In genomic region chr3:142391531-142391930, GRCm38 (mm10) we compare ENCODE assay signal across 24 mouse cellular contexts. TPM values are rescaled to one million over a fixed set of nuclear protein-coding genes. Genes with fewer than 3 reads are reported as not detected.
DNase-seq lines count a peak whose midpoint lies in the region; ATAC-seq and TF ChIP-seq lines count a peak whose summit lies in the region.
"Had no signal": no experiment of that assay in that cellular context is flagged by ENCODE, and none has a peak within 500 bp of the region (broad histone marks: within the 10 kb centered on the region; RNA-seq: fewer than 3 reads in every experiment).

No protein-coding gene starts in this region.

- peaks cover 9% of the 10 kb centered on the region for H3K4me1 ChIP-seq in heart, adult 2 months (ENCODE audit: control insufficient read depth, insufficient read depth, low read length)
- peaks cover 17% of the 10 kb centered on the region for H3K4me1 ChIP-seq in heart, embryonic 16.5 days (ENCODE audit: control insufficient read depth, insufficient read depth, low read length)
- no peaks in the 10 kb centered on the region for H3K4me1 ChIP-seq in hindbrain, embryonic 11.5 days (replicated peaks; ENCODE audit: control insufficient read depth, insufficient read depth, low read length)

- H3K4me2 ChIP-seq in heart, embryonic 16.5 days (ENCODE audit: low read depth, low read length), result no peak overlapping the region; the same call in 1 of the 2 replicates
- no peak overlapping the region for H3K4me2 ChIP-seq in hindbrain, embryonic 11.5 days (replicated peaks; ENCODE audit: low read depth, low read length)
- H3K4me2 ChIP-seq: embryonic facial prominence, embryonic 13.5 days; forebrain, embryonic 13.5 days; hindbrain, embryonic 12.5 days had no signal

- H3K36me3 ChIP-seq in heart, adult 2 months (ENCODE audit: control insufficient read depth, insufficient read depth, low read length), result peaks cover 33% of the 10 kb centered on the region
- no peaks in the 10 kb centered on the region for H3K36me3 ChIP-seq in heart, embryonic 16.5 days (ENCODE audit: control insufficient read depth, insufficient read depth)
- no peaks in the 10 kb centered on the region for H3K36me3 ChIP-seq in hindbrain, embryonic 11.5 days (ENCODE audit: control insufficient read depth, insufficient read depth, low read length)
- H3K36me3 ChIP-seq: embryonic facial prominence, embryonic 13.5 days; hindbrain, embryonic 12.5 days had no signal

- H3K79me2 ChIP-seq in heart, adult 2 months (replicated peaks; ENCODE audit: control insufficient read depth, insufficient read depth, low read length), result no peaks in the 10 kb centered on the region; the same call in none of the 2 replicates

- intact Hi-C loops in heart, adult 2 months (cut with DNase I), result loop anchor here (10.0 kb wide), 1 partner anchor 173 kb away; the partner anchor contains the start of gene Gbp3

- peak overlapping the region; percentile 78 for H3K27ac ChIP-seq in heart, adult 2 months
- peak overlapping the region; percentile 83 for H3K27ac ChIP-seq in heart, embryonic 16.5 days (ENCODE audit: low read length)
- H3K27ac ChIP-seq in hindbrain, embryonic 11.5 days (ENCODE audit: low read depth, low read length), result no peak overlapping the region
- H3K27ac ChIP-seq: embryonic facial prominence, embryonic 13.5 days; forebrain, embryonic 13.5 days; hindbrain, embryonic 12.5 days; kidney, postnatal 0 days had no signal

- H3K27me3 ChIP-seq in heart, adult 2 months (ENCODE audit: control insufficient read depth, insufficient read depth, low read length), result no peaks in the 10 kb centered on the region
- no peaks in the 10 kb centered on the region for H3K27me3 ChIP-seq in heart, embryonic 16.5 days (ENCODE audit: control insufficient read depth, insufficient read depth, low read length)
- H3K27me3 ChIP-seq in hindbrain, embryonic 11.5 days (ENCODE audit: control insufficient read depth, insufficient read depth, low read length), result no peaks in the 10 kb centered on the region
- H3K27me3 ChIP-seq: CH12.LX, Patski had no signal

- ATAC-seq in heart, embryonic 16.5 days (replicated peaks; ENCODE audit: extremely low read depth, insufficient read depth, low FRiP score), result no peak
- no peak for ATAC-seq in activated CD4-positive, CD25-positive, alpha-beta regulatory T cell, adult 4 months
- ATAC-seq in hindbrain, embryonic 11.5 days (ENCODE audit: low FRiP score), result no peak
- ATAC-seq: forebrain, embryonic 13.5 days; forebrain, postnatal 0 days; hindbrain, embryonic 16.5 days; inflammation-experienced regulatory T-cells, adult 6 months; intestine, postnatal 0 days; Patski had no signal

- no peak for DNase-seq in heart, adult 2 months
- no peak for DNase-seq in heart, adult 18-20 months
- no peak for DNase-seq in heart, postnatal 4 days
- DNase-seq in adrenal gland, adult 8-10 months, result peak; percentile 62
- DNase-seq in adrenal gland, postnatal 25 days, result peak; percentile 19
- DNase-seq in hindbrain, embryonic 11.5 days (ENCODE audit: low spot score), result no peak
- DNase-seq: cerebellum, adult 18-20 months; cerebellum, adult 9-11 months; cerebellum, postnatal 36 days; forebrain, postnatal 0 days; gastrocnemius, postnatal 36 days; heart, postnatal 14 days; kidney, adult 9 months had no signal

- no peak for TF ChIP-seq CTCF in heart, adult 2 months (IDR thresholded peaks at IDR 0.05)

- no peak for TF ChIP-seq EP300 in heart, adult 2 months (IDR thresholded peaks at IDR 0.05; ENCODE audit: insufficient read depth, low read depth, low read length)

- 59% methylated on average over 5 of the region's 5 CpGs for WGBS in heart, adult 2 months
- WGBS in heart, embryonic 16.5 days, result 52% methylated on average over 5 of the region's 5 CpGs
- WGBS in hindbrain, embryonic 11.5 days, result 70% methylated on average over 5 of the region's 5 CpGs

- H3K4me3 ChIP-seq in heart, adult 2 months, result no peak overlapping the region
- H3K4me3 ChIP-seq in heart, embryonic 16.5 days (ENCODE audit: low read length), result no peak overlapping the region; the same call in 1 of the 2 replicates
- no peak overlapping the region for H3K4me3 ChIP-seq in hindbrain, embryonic 11.5 days (ENCODE audit: low read depth, low read length)
- H3K4me3 ChIP-seq: embryonic facial prominence, embryonic 13.5 days; forebrain, embryonic 13.5 days; hindbrain, embryonic 12.5 days had no signal

- no peak for TF ChIP-seq POLR2A in heart, adult 2 months (IDR thresholded peaks at IDR 0.05; ENCODE audit: insufficient read depth, low read depth, low read length)

- H3K9ac ChIP-seq in heart, adult 2 months (ENCODE audit: low read depth, low read length), result no peak overlapping the region
- H3K9ac ChIP-seq in heart, embryonic 16.5 days (ENCODE audit: low read length), result no peak overlapping the region; the same call in 1 of the 2 replicates
- H3K9ac ChIP-seq in hindbrain, embryonic 11.5 days (ENCODE audit: low read depth, low read length), result no peak overlapping the region
- H3K9ac ChIP-seq: embryonic facial prominence, embryonic 13.5 days; forebrain, embryonic 13.5 days; forebrain, postnatal 0 days; hindbrain, embryonic 12.5 days had no signal

- no peaks in the 10 kb centered on the region for H3K9me3 ChIP-seq in heart, embryonic 16.5 days (replicated peaks; ENCODE audit: control insufficient read depth, low read length)
- H3K9me3 ChIP-seq in hindbrain, embryonic 11.5 days (ENCODE audit: control insufficient read depth, low read length), result no peaks in the 10 kb centered on the region
- H3K9me3 ChIP-seq: embryonic facial prominence, embryonic 13.5 days; forebrain, embryonic 13.5 days; hindbrain, embryonic 12.5 days had no signal

RNA-seq across cellular contexts. Expression of gene Pdlim5, which starts 4.0 kb away (rescaled TPM):
- 100 to 1,000 TPM; 609 to 668 TPM for total RNA-seq in heart, adult 2 months (2021)
- 508 and 956 TPM in 2 replicates for polyA plus RNA-seq in heart, adult 2 months (2012; rRNA removed)
- total RNA-seq in heart, adult 18-20 months (2021), result 100 to 1,000 TPM; 614 to 711 TPM
- 235 and 246 TPM in 2 replicates for polyA plus RNA-seq in heart, embryonic 16.5 days (2015; fragmentation: Nextera tagmentation; extraction: Ambion mirVana)
- total RNA-seq in heart, postnatal 4 days (2021), result 100 to 1,000 TPM; 480 to 524 TPM
- 10 to 100 TPM; 40.7 to 88.6 (median 54.4) TPM for total RNA-seq in adrenal gland, adult 8-10 months (2022)
- total RNA-seq in adrenal gland, postnatal 25 days (2021), result 64.5 and 70.8 TPM in 2 replicates
- 10 to 100 TPM; 21.1 to 26.6 TPM for polyA plus RNA-seq in activated CD4-positive, CD25-positive, alpha-beta regulatory T cell, adult 4 months (2017; shearing (Covaris generic))
- polyA plus RNA-seq in hindbrain, embryonic 11.5 days (2014; fragmentation: Nextera tagmentation; extraction: Ambion mirVana), result 20.4 and 21.8 TPM in 2 replicates

Comparison
In these comparisons a context has a peak if more than half of its experiments do, and no peak if none do; other contexts are left out.
1. DNase-seq: peak in adrenal gland, adult 8-10 months (single experiment) and adrenal gland, postnatal 25 days (single experiment); none in heart, adult 2 months (0 of 2), heart, adult 18-20 months (0 of 2), heart, postnatal 4 days (single experiment) and hindbrain, embryonic 11.5 days (single experiment).